ENCODE assay signal across 25 mouse cellular contexts in the genomic region with DNA sequence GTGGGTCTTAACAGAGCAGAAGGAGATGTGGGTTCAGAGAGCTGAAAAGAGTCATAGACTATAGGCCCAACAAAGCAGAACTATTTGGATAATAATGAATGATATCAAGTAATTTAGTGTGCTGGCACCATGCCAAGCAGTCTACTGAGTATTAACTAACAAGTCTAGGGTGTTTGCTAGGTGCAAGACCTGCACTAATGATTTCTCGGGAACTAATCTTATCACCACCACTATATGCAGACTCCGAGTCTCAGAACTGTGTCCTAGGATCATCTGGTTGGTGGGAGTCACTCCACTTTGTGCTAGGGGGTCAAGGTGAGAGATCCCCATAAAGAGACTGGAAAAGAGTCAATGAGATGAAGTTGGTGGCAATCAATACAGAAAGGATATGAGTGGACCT. TPM values are rescaled to one million over a fixed set of nuclear protein-coding genes. Genes with fewer than 3 reads are reported as not detected.
"Had no signal": no experiment of that assay in that cellular context is flagged by ENCODE, and none has a peak within 500 bp of the region (broad histone marks: within the 10 kb centered on the region; RNA-seq: fewer than 3 reads in every experiment).

No protein-coding gene starts in this region.

- H3K4me2 ChIP-seq: midbrain, embryonic 12.5 days; neural tube, embryonic 13.5 days; neural tube, embryonic 15.5 days had no signal

- H3K9ac ChIP-seq: liver, embryonic 14.5 days; midbrain, embryonic 12.5 days; neural tube, embryonic 13.5 days; neural tube, embryonic 15.5 days had no signal

- H3K36me3 ChIP-seq: midbrain, embryonic 10.5 days; midbrain, embryonic 12.5 days had no signal

- DNase-seq: lung, adult 2 months; lung, postnatal 10 days; lung, postnatal 4 days; midbrain, embryonic 14.5 days; retina, postnatal 1 day; right cerebral cortex, adult 18-20 months; right cerebral cortex, postnatal 25 days; right cerebral cortex, postnatal 4 days; spleen, adult 18-20 months; thymus, adult 18-20 months; thymus, postnatal 14 days; thymus, postnatal 36 days had no signal

- H3K4me3 ChIP-seq: midbrain, embryonic 10.5 days; midbrain, embryonic 12.5 days; myocyte; neural tube, embryonic 13.5 days; neural tube, embryonic 15.5 days had no signal

- H3K27me3 ChIP-seq: midbrain, embryonic 12.5 days; neural tube, embryonic 13.5 days; neural tube, embryonic 15.5 days had no signal

- ATAC-seq: midbrain, embryonic 16.5 days had no signal

- H3K9me3 ChIP-seq: midbrain, embryonic 10.5 days; midbrain, embryonic 12.5 days; neural tube, embryonic 13.5 days; neural tube, embryonic 15.5 days had no signal

- H3K27ac ChIP-seq: liver, embryonic 14.5 days; midbrain, embryonic 10.5 days; midbrain, embryonic 12.5 days; neural tube, embryonic 13.5 days; neural tube, embryonic 15.5 days had no signal

RNA-seq across cellular contexts. Expression of a gene that starts 43.1 kb away (rescaled TPM):
- total RNA-seq: megakaryocyte, adult 5-6 weeks had no signal
- polyA plus RNA-seq: lung, embryonic 16.5 days; midbrain, embryonic 12.5 days; midbrain, embryonic 14.5 days; midbrain, embryonic 16.5 days; neural tube, embryonic 11.5 days; neural tube, embryonic 15.5 days; small intestine, adult 2 months; stomach, embryonic 14.5 days; thymus, postnatal 0 days had no signal
